Mouse (Mus musculus) megakaryocyte-erythroid progenitor cell, adult 5 weeks (primary cell): Measurements from ENCODE around the gene Tlcd1. TPM values are rescaled to one million over a fixed set of nuclear protein-coding genes. Genes with fewer than 3 reads are reported as not detected.

Experiments
- polyA plus RNA-seq: library from polyadenylated mRNA; stranded (reverse); fragments of >175 nt; gene quantifications from 2 replicates; pipeline ENCODE4 v1.2.3, GENCODE M21; 2012

Tlcd1 gene
- polyA plus RNA-seq, result 34.7 and 38.4 TPM in 2 replicates

DNA sequence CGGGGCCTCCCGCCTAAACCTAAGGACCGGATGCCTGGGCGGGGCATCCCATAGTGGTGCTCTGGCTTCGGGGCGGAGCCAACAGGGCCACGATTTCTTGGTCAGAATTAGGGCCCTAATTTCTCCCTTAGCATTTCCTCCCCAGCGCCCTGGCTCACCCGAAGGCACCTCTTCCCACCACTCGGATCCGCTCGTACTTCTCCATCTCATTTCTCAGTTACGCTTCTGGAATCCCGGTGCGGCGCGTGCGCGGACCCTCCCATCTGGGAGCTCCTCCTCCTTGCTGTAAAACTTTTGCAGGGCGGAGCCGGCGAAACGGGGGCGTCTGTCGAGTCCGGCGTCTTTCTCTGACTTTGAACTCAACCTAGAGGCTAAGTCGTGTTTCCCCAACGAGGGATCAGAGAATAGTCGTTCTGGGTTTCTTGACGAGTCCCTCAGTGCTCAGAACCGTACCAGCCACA, at the start of gene Tlcd1, which contains the start of gene Nek8:
Tlcd1 (plus strand) TSS at position 310 of the 461 bp plus-strand sequence.
Nek8 (minus strand) TSS at position 274 of the 461 bp plus-strand sequence.

DNA sequence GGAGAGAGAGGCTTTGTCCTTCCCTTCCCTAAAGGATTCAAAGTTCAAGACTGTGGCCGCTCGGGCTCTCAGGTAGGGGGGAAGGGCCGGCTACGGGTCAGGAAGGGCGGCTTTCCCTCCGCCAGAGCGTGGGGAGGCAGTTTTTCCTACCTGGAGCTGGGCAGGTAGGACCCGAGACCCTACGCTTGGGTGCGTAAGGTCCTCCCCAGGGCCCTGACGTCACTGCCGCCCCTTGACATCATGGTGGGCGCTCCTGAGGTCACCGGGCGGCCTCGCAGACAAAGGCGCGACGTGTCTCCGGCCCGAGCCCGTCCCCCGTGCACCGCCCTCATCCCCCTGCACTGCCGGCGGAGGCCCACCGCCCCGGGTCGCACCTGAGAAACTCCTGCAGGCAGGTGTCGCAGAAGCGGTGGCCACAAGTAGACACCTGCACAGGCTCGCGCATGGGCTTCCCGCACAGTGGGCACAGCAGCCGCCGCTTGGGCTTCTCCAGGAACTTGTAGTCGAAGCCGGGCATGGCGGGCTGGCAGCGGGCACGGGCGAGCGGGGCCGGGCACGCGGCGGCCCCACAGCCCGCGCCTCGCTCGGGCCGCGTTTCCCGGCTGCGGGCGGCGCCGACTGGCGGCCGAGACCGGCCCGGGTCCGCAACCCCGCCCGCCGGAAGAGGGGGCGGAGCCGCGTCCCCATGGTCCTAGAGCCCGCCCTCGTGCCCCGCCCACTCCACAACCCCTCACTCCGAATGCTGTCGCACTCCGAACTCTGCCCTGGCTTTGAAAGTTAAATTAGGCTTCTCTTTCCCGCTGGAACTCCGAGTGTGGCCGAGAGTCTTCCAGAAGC, 11.4 kb upstream of the Tlcd1 start, which contains the start of gene Traf4:
Traf4 (minus strand) TSS at position 666 of the 837 bp plus-strand sequence.

DNA sequence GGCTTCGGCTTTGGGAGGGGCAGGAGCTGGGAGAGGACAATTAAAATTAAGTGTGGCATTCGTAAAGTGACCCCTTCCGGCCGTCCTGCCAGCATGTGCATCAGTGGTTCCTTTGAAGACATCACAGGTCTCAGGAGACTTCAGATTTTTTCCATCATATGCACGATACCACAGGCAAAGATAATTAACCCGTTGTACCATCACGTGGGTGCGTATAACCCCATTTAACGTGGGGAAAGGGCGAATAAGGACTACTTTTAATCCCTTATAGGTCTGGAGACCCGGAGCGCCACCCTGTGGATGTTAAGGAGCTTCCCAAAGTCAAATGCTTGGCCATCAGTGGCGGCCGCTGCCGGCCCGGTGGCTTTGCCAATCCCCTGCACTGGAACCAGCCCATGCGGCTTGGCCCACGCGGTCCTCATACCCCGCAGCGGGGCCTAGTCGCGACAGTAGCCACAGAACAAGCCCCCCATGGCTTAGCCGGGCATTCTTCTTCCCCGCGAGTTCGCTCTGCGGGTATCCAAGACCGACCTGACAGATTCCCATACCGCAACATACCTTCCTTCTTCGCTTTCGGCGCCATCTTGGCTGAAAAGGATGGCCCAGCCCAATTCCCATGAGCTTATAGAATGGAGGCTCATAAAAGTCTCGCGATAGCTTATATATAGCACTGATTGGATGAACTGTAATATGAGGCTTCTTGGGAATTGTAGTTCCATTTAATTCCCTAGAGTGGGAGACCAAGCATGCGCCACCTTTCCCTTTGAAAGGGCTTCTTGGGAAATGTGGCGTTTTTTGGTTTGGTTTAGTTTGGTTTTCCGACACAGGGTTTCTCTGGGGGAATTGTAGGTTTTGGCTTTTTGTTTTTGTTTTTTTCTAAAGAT, 6.7 kb downstream of the Tlcd1 start, which contains the start of gene Rpl23a:
Rpl23a (minus strand) TSS at position 624 of the 884 bp plus-strand sequence.

DNA sequence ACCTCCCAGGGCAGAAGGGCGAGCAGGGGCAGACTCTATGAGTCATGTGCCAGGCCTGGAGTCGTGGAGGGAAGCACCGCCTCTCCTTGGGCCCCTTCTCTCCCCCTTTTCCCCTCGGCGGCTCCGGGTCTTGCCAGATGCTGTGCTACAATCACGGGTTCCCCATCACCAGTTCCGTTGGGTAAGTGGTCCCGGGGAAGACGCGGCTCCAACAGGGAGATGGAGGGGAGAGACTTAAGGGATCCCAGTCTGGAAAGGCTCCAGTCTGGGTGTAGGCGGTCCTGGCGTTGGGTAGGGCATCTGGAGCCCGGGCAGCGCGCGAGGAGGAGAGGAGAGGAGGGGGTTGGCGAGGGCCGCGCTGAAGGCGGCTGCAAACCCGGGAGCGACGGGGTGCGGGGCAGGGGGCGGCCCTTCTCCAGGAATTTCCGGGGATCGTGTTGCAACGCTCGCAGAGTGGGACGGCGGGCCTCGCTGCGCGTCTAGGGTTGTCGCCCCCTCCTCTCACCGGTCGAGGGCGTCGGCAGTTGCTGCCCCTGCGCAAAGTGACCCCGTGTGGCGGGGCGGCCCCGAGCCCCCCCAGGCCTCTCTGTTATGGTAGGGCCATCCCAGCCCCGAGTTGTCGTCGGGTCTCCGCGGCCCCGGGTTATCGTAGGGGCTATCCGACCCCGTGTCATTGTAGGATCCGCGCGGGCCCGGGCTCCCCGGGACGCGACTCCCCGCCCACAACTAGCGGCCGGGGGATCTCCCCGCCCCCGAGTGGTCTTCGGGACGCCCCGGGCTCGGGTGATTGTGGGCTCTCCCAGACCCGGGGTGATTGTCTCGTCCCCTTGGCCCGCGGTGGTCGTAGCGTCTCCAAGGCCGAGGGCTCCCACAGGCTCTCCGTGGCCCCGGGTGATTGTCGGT, 12.1 kb downstream of the Tlcd1 start, which contains the start of gene Rab34:
Rab34 (plus strand) TSS at position 100 of the 903 bp plus-strand sequence.

DNA sequence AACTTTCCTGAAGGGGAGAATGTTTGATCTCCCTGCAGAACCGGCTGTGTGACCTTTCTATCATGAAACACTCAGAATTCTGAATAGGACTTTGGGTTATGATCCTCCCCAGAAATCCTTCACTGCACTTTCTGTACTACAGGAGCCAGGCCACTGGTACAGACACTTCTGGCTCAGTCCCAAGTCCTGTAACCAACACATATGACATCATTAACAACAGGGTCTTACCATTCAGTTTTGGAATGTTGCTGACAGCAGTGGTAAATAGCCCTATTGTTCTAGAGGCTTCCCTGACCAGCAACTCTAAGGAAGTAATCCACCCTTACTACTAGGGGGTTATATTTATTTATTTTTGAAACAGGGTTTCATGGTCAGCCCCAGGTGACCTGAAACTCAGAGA, 16.6 kb downstream of the Tlcd1 start, which contains the start of gene Proca1:
Proca1 (plus strand) TSS at position 280 of the 400 bp plus-strand sequence.

Other genes with a start within 250 kb of the Tlcd1 start
- not detected in 2 replicates for gene Sez6, start 245.9 kb upstream of the Tlcd1 start, polyA plus RNA-seq
- 194 and 232 TPM in 2 replicates for gene Phf12, start 194.0 kb upstream of the Tlcd1 start, polyA plus RNA-seq
- gene Dhrs13, start 144.4 kb upstream of the Tlcd1 start, polyA plus RNA-seq, result 7.4 and 8.4 TPM in 2 replicates
- gene Flot2, start 138.8 kb upstream of the Tlcd1 start, polyA plus RNA-seq, result 55.6 and 72.3 TPM in 2 replicates
- 3.4 TPM in 2 replicates for gene Eral1, start 96.3 kb upstream of the Tlcd1 start, polyA plus RNA-seq
- 24.6 and 33.3 TPM in 2 replicates for gene Fam222b, start 82.1 kb upstream of the Tlcd1 start, polyA plus RNA-seq
- gene Traf4, start 11.1 kb upstream of the Tlcd1 start, polyA plus RNA-seq, result 29.8 and 41.4 TPM in 2 replicates
- gene Nek8, start within 50 bp of the Tlcd1 start, polyA plus RNA-seq, result 3.1 and 4.3 TPM in 2 replicates
- 1,982 and 2,223 TPM in 2 replicates for gene Rpl23a, start 6.9 kb downstream of the Tlcd1 start, polyA plus RNA-seq
- 3.0 and 4.5 TPM in 2 replicates for gene Rab34, start 11.7 kb downstream of the Tlcd1 start, polyA plus RNA-seq
- 0.18 and 0.67 TPM in 2 replicates for gene Proca1, start 16.7 kb downstream of the Tlcd1 start, polyA plus RNA-seq
- 9.6 and 11.2 TPM in 2 replicates for gene Sdf2, start 69.0 kb downstream of the Tlcd1 start, polyA plus RNA-seq
- 82.2 and 96.4 TPM in 2 replicates for gene Supt6, start 69.3 kb downstream of the Tlcd1 start, polyA plus RNA-seq
- 88.7 and 97.6 TPM in 2 replicates for gene 2610507B11Rik, start 85.0 kb downstream of the Tlcd1 start, polyA plus RNA-seq
- not detected in 2 replicates for gene BC030499, start 114.1 kb downstream of the Tlcd1 start, polyA plus RNA-seq
- gene Spag5, start 124.8 kb downstream of the Tlcd1 start, polyA plus RNA-seq, result 66.8 and 68.5 TPM in 2 replicates
- 0.44 and 1.4 TPM in 2 replicates for gene Aldoc, start 146.3 kb downstream of the Tlcd1 start, polyA plus RNA-seq
- 84.7 and 91.0 TPM in 2 replicates for gene Pigs, start 151.7 kb downstream of the Tlcd1 start, polyA plus RNA-seq
- gene Unc119, start 166.8 kb downstream of the Tlcd1 start, polyA plus RNA-seq, result 74.0 and 91.3 TPM in 2 replicates
- not detected in 2 replicates for gene Foxn1, start 209.8 kb downstream of the Tlcd1 start, polyA plus RNA-seq
- gene Slc13a2, start 245.5 kb downstream of the Tlcd1 start, polyA plus RNA-seq, result 0.05 and 0.10 TPM in 2 replicates